Mouse (Mus musculus): ENCODE results near the gene Pon3.

DNA sequence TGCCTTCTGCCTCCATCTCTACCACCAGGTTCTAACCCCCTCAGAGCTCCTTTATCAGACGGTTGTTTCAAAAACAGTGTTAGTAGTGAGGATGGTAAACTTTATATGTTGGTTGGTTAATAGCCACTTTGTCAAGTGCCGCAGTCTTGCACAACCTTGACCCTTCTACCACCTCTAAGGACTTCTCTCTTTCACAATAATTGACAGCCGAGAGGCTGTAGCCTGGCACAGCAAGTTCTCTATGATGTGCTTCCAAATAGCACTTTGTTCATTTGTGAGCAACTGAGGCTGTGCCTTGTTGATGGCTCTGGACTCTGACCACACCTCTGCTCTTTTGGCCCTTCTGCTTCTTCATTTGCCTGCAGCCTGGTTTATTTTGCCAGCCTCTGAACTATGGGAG is 56.2 kb downstream of the Pon3 start:
- TF ChIP-seq CTCF (conservative IDR thresholded peaks at IDR 0.05; ENCODE audit: low read length) (no peak), POU5F1 (IDR thresholded peaks at IDR 0.05; ENCODE audit: borderline replicate concordance, low read length) (no peak), NANOG (IDR thresholded peaks at IDR 0.05; ENCODE audit: borderline replicate concordance, low read length) (no peak)

Measured in E14TG2a.4 (cell line).